Mouse (Mus musculus) lung, adult 2 months (tissue): ENCODE results near the gene Adgrv1. TPM values are rescaled to one million over a fixed set of nuclear protein-coding genes. Genes with fewer than 3 reads are reported as not detected.

Experiments used
- DNase-seq: peaks from one replicate; pipeline ENCODE4 v3.0.0; 2022
- H3K4me1 ChIP-seq: fragments of 200-500 bp; 2 replicates; pipeline ENCODE4 v1.6.1; 2011; ENCODE audit warnings: low read length; ENCODE audit not compliant: control insufficient read depth, insufficient read depth
- H3K4me3 ChIP-seq: fragments of 200-500 bp; replicated peaks from 2 replicates; pipeline ENCODE3; 2011; ENCODE audit warnings: low read depth, mild to moderate bottlenecking, control low read depth, low read length; ENCODE audit errors: extremely low read depth
- CTCF ChIP-seq: fragments of 200-500 bp; IDR thresholded peaks from 2 replicates; pipeline ENCODE4 v1.5.1; 2011; ENCODE audit warnings: mild to moderate bottlenecking, low read length, control low read depth; ENCODE audit not compliant: insufficient read depth
- POLR2A ChIP-seq: fragments of 200-500 bp; IDR thresholded peaks from 2 replicates; pipeline ENCODE4 v1.6.1; 2011; ENCODE audit warnings: low read depth, mild to moderate bottlenecking, control low read depth, low read length, borderline replicate concordance; ENCODE audit errors: extremely low read depth
- WGBS: fragments of 180-500 bp; shearing (Covaris S2); methylation state at CpG from one replicate; pipeline ENCODE4 v1.1.7; 2018; 5-methylcytosine and 5-hydroxymethylcytosine counted together
- polyA plus RNA-seq: library from polyadenylated mRNA; depleted of rRNA; stranded (reverse); fragments of >200 nt; gene quantifications from 2 replicates; pipeline ENCODE4 v1.2.3, GENCODE M21; 2012; rRNA removed

The Adgrv1 gene
- polyA plus RNA-seq, 1 experiment: 1.3 TPM

DNA sequence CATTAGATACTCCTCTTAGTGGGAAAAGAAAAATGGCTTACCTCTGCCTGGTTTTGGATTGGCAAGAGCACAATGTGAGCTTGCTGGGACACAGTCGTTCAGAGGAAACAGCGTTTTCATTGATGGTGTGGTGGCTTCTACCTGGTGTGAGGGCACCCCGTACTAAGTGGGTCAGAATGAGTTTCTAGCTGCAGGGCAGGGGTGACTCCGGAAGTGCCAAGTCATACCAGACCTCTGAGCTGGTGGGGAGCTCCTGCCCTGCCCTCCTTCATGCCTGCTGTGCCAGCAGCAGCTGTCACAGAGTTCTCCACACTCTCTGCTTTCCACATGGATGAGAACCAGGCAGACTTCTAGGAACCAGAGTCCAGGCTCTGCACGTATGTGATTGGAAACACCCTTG, 582.0 kb downstream of the Adgrv1 start:
- Histone ChIP-seq H3K4me1 (no peaks in the 10 kb centered on the region; the same call in 1 of the 2 replicates), H3K4me3 (no peak overlapping the region)
- no peak for DNase-seq
- 66% methylated on average over 5 of the region's 5 CpGs for WGBS
- TF ChIP-seq POLR2A (no peak), CTCF (no peak)

DNA sequence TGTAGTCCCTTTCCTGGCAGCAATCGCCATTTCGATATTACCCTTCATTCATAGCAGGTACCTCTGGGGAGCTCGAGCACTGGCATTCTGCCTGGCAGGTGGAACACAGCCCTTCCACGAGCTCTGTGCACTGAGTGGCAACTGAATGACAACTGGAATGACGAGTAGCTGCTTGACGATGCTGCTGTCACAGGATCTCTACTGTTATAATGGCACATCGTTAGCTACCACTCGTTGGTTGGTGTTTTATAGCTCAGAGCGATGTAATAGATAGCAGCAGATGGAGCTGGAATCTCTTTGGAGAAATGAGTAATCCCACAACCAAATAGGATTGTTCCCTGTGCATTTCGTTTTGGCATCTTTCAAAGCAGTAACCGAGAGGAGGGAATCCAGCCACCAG, 587.6 kb downstream of the Adgrv1 start:
- no peak for TF ChIP-seq CTCF

More for the DNA sequence above, 587.6 kb downstream of the Adgrv1 start:
- H3K4me1 ChIP-seq: no peaks in the 10 kb centered on the region
- WGBS: 84% methylated on average over 11 of the region's 11 CpGs
- DNase-seq: no peak
- no peak overlapping the region for H3K4me3 ChIP-seq

Other genes with a start within 250 kb of the Adgrv1 start
- gene Lysmd3, start 24.5 kb upstream of the Adgrv1 start, polyA plus RNA-seq: 6.1 and 7.2 TPM in 2 replicates
- 1.2 and 6.4 TPM in 2 replicates for gene Polr3g, start 77.9 kb upstream of the Adgrv1 start, polyA plus RNA-seq
- 2.8 and 4.0 TPM in 2 replicates for gene Mblac2, start 78.2 kb upstream of the Adgrv1 start, polyA plus RNA-seq
- gene Cetn3, start 149.9 kb upstream of the Adgrv1 start, polyA plus RNA-seq: 2.9 and 8.8 TPM in 2 replicates